Mouse (Mus musculus): ENCODE measurements around the gene Sorl1.

Sorl1 gene

GRCm38 (mm10) chr9:42091561-42091960, 32.5 kb downstream of the Sorl1 start:
- DNase-seq, result no peak

DNA sequence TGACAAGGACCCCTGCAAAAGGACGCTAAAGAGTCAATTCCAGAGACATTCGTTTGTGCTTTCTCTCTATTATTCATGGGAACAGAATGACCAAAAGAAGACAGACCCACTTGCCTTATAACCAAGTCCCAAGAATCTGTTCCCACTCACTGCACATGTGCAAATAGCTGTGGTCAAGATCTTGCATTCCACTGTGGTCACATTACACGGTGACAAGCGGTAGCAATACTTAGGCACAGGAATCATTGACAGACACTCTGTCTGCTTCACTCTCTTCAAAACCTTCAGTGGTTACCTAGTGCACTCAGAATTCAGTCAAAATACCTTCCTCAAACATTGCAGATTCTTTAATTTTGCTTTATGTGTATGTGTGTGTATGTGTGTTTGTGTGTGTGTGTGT, 36.2 kb downstream of the Sorl1 start:
- peak in 1 of 2 experiments; percentile 29 for DNase-seq

GRCm38 (mm10) chr9:42085970-42086369, 38.1 kb downstream of the Sorl1 start:
- no peak for DNase-seq

DNA sequence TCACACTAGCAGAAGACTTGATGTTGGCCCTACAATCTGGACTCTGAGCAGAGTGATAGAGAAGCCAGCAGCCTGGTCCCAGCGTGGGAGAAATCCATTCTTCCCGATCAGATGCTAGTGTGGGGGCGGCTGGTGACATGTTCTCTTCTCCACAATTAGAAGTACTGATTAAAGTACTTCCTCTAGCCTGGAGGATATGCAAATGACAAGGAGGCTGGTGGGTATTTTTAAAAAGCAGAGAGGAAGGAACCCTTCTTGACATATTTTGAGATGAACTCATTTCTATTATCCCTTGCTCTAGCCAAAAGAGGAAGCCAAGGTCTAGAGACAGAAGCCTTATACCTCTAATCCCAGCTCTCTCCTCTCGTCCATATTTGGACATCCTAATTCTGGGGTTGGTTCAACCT, 40.4 kb downstream of the Sorl1 start:
- no peak for DNase-seq

DNA sequence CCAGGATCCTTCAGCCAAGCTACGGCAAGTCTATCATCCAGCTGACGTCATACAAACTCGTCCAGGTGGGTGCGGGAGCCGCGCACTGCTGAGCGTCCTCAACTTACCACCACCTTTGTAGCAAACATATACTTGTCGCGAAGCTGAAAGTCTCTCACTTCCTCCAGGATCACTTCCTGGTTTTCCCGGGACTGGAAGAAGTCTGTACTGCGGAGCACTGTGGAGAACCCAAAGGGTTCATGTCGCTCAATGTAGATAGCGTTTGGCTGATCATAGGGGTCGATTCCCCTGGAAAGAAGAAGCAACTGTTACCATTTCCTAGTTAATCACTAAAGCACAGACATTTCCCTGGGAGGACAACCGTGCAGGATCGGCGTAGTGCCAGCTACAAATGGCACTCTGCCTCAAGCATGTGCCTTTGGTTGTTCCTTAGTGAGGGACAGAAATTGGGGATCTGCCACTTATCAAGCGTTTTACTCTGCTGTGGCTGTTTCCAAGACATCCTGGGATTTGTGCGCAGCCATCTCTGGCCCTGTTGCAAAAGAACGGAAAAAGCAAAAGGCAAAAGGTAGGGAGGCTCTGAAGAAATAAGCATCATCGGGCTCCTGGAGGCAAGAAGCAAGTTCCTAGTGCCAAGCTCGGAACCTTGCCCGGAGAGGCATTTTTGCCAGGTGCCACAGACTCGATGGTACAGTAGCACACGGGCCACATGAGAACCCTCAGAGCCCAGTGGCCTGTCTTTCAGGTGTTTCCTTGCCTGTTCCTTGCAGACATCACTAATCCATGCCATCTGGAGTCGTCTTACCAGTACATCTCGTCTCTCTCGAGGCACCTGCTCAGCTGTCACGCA, 42.2 kb downstream of the Sorl1 start:
- no peak for DNase-seq

GRCm38 (mm10) chr9:42080671-42081070, 43.4 kb downstream of the Sorl1 start:
- peak; percentile 68 to 88 for DNase-seq

GRCm38 (mm10) chr9:42077112-42077845, 46.8 kb downstream of the Sorl1 start:
- DNase-seq, result no peak

DNA sequence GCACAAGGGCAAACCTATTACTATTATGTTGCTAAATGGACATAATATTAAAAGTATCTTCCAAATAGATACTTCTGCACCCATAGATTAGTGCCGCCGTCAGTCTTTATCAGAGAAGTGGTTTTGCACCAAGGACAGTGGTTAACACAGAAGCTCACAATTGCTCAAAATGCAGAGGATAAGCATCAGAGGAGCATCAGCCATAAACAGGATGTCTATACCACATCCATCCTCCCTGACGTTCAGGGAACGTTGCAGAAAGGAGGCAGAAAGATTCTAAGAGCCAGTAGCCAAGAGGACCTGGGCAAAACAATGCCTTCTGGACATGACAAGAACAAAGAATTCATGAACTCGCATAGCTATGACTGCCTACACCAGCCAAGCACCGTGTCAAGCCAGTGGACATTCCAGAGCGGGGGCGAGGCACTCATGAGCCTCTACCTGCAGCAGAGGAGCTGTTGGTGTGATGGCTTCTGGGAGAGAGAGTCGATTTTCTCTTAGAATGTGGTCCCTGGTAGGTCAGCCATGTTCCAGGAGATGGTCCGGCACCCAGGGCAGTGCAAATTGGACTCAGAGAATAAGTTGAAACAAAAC, 47.7 kb downstream of the Sorl1 start:
- no peak for DNase-seq

DNA sequence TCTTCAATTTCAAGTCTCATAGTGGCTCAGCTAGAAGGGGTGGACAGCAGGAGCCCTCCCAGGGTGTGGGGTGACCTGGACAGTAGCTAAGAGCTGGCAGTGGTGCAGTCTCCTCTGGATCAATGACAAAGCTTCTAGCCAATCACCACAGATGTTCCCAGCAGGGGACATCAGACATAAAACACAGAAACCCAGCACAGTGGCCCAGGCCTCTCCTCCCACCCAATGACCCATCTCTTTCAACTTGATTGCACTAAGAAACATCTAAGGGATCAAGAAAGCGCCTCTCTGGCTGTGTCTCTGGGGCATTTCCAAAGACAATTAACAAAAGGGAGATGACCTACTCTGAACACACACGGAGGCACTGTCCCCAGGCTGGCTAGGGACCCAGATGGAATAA, 48.9 kb downstream of the Sorl1 start:
- DNase-seq, result no peak

DNA sequence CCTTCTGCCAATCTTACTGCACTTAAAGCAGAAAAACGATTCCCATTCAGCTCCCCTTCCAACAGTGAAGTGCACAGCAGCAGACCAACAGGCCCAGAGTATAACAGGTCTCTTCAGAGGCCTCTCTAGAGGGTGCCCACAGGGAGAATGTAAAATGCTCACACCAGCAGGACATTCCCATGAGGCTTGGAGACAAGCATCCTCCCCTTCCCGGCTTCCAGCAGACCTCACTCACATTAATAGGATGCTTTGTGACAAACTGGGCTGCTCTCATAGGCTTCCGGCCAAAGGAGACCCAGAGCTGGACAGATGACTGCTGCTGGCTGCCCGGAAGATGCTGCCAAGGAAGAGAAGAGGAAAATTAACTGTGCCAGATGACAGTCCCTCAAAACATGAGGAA, 52.1 kb downstream of the Sorl1 start:
- DNase-seq, result no peak

- no peak for DNase-seq
These were observed 53.2 kb downstream of the Sorl1 start for GRCm38 (mm10) chr9:42070856-42071255.

- DNase-seq, result no peak
These were observed 54.6 kb downstream of the Sorl1 start for GRCm38 (mm10) chr9:42069471-42069870.

DNA sequence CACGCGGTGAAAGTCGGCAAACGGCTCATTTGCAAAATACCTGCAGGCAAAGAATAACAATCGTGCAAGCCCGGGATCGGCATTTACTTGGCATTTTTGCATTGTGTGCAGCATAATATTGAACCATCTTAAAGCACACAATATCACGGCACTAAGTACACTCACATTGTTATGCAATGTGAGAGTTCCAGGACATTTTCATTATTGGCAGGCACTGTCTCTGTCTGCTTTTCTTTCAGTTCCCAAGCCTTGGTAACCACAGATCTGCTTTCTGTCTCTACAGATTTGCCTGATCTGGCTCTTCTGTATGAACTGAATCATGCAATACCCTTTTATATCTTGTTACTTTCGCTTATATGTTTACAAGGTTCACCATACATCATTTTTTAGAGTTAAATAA, 56.1 kb downstream of the Sorl1 start:
- DNase-seq, result no peak

- no peak for DNase-seq
These were observed 58.3 kb downstream of the Sorl1 start for GRCm38 (mm10) chr9:42065756-42066155.

GRCm38 (mm10) chr9:42063391-42063790, 60.7 kb downstream of the Sorl1 start:
- no peak for DNase-seq

- no peak for DNase-seq
These were observed 61.8 kb downstream of the Sorl1 start for GRCm38 (mm10) chr9:42062269-42062668.

DNA sequence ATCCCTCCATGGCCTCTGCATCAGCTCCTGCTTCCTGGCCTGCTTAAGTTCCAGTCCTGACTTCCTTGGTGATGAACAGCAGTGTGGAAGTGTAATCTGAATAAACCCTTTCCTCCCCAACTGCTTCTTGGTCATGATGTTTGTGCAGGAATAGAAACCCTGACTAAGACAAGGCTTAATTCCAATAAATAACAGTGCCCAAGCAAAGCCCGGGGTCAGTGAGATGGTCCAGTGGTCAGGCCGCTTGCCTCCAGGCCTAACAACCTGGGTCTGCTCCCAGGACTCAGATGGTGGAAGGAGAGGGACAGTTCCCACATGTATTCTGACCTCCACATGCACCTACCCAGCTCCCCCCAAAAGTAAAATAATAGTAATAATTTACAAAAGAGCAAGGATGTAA, 65.1 kb downstream of the Sorl1 start:
- peak; percentile 23 to 49 for DNase-seq

DNA sequence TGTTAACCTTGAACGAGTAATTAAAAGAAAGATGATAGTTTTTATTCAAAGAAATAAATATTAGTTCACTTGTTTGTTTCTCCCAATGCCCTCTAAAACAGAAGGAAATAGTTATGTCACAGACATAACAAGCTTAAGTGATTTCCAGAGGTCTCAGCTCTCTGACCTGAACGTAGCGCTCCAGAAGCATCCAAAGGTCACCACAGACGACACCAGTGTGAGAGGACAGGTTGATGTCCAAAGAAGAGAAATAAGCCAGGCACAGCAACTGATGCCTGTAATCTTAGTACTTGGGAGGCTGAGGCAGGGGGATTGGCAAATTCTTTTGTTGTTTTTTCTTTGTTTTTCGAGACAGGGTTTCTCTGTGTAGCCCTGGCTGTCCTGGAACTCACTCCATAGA, 67.5 kb downstream of the Sorl1 start:
- peak in 1 of 2 experiments; percentile 46 for DNase-seq

- DNase-seq, result peak; percentile 53 to 85
These were observed 68.7 kb downstream of the Sorl1 start for GRCm38 (mm10) chr9:42055378-42055777.

DNA sequence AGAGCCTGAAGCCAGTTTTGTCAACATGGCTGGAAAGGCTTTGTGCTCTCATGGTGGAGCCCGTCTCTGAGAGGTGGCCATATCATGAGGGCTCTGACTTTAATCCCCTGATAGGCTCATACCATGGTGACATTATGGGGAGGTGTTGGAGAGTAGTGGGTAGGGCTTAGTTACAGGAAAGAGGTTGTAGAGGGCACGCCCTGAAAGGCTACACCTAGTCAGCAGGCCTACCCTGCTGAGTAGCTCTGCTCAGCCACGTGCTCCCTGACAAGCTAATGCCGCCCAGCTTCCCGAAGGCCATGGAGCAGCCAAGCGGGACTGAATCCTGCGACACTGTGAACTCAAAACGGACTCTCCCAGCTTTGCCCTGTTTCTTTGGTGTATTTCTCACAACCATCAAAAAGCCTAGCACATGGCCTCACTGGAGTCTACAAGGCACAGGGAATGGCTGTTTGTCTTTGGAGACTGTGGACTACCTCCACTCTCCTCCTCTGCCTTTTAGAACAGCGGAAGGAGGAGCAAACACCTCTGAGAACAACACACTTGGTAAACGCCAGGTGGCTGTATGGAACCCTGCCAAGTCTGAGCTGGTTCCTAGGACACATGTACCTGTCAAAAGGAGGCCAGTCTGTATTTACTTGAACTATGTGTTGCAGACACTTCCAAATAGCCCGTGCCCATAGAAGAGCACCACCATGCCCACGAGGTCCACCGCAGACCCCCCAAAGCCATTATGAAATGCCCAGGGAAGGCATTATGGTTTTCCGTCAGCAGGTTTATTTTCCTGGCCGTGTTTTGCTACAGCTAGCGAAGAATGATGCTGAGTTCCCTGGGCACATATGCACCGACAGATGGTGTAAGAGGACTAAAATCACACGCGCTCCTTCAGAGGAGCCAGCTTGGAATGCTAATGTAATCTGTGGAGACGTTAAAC, 69.5 kb downstream of the Sorl1 start:
- peak; percentile 87 to 90 for DNase-seq

GRCm38 (mm10) chr9:42053591-42054190, 70.4 kb downstream of the Sorl1 start:
- no peak for DNase-seq

DNA sequence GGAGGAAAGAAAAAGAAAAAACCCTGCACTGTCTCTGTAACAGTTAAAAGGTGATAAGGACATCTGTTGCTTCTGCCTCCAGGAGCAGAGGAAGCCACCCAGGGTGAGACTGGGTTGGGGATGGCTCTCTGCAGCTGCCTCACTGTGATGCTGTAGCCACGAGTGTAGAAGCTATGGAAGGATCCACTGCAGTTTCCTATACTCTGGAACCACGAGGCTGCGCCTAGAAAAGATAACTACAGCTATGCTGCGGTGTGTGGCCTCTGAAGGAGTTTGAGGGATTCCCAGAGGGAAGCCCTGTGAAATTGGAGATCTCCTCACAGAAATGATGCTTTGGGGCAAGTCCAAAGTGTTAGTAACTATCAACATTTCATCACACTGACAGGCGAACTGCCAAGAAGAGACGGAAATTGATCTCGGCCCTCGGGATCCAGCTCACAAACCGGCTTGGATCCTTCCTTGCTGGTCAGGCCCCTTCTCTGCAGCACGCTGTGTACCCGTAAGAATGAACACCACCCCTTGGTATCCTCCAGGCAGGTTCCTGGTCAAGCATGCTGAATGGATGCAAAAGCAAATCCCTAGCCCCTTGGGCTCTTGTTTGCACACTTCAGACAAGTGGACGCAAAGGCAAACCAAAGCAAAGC, 71.3 kb downstream of the Sorl1 start:
- DNase-seq, result peak; percentile 35 to 43
